Mouse (Mus musculus) lung, adult 18-20 months (tissue): ENCODE data around the gene Fcgr1.
"Not testable (repeated sequence)": the region's sequence is repeated elsewhere in the genome, so short reads cannot be mapped to it uniquely, and the experiment has no call there.

Source experiments
- DNase-seq, 2 experiments: peaks; one replicate each; pipeline ENCODE4 v3.0.0; 2022; ENCODE audit warnings: mixed read lengths in 2 of 2

Fcgr1 gene

DNA sequence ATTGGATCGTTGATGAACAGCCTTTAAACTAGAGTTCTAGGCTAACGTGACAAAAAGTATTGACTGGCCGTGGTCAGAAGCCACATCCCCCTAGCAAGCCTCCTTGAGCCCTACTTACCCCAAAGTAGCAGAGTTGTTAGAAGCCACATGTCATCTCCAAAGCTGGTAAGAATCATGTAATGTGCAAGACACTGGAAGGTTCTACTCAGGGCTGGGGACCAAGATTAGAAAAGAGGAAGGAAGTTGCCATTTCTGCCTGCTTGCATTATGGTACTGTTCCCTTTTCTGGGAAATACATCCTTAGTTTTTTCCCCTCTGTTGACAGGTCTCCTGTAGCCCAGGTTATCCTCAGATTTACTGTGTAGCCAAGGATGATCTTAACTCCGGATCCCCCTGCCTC, at the start of gene Fcgr1:
Fcgr1 (minus strand) TSS at position 183 of the 400 bp plus-strand sequence.
- DNase-seq, result no peak

DNA sequence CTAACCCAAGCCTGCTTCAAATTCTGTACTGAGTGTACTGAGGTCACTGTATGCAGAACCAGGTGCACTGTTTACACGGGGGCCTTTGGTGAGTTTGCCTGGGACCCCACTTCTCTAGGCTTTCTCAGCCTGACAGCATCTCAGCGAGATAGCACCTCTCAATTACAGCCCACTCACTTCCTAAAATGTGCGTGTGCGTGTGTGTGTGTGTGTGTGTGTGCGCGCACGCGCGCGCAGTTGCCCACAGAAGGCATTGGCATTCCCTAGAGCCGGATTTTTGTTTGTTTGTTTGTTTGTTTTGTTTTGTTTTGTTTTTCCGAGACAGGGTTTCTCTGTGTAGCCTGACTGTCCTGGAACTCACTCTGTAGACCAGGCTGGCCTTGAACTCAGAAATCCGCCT, 48.9 kb upstream of the Fcgr1 start:
- not testable (repeated sequence) for DNase-seq

DNA sequence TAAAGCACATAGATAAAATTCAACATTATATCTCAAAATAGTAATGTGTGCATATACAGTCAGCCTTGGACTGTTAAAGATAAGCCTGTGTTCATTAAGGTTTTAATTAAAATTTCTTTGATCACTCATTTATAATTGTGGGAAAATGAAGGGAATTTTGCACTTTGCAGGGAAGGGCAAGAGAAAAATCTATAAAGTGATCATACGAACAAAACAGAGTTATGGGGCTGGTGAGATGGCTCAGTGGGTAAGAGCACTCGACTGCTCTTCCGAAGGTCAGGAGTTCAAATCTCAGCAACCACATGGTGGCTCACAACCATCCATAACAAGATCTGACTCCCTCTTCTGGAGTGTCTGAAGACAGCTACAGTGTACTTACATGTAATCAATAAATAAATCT, 48.3 kb upstream of the Fcgr1 start:
- DNase-seq, result not testable (repeated sequence)

DNA sequence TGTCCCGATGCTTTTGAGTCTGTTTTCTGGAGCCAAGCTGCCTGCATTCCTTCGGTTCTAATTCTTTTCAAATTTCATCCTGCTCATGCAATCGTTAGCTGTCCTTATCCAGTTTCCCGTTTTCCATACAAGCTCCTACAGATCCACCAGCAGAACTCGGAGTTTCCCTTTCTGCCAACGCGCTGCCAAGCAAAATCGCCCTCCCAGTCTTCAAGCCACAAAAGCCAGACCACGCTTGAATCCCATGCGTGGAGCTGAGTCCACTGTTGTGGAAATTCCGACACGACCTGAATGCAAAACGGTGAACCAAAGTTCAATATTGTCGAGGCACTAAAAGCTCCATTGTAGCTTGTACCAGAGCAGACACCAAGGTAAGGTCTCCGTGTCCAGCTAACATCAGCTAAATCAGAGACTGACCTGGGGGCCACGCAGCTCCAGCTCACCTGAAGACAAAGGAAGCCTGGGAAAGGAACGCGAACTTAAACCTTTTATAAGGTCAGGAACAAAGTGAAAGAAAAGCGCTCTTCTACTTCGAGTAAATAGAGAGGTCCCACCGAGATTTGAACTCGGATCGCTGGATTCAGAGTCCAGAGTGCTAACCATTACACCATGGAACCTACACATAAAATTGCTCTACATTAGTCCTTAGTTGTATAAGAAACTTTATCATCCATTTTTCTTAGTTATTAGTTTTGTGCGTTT, 47.0 kb upstream of the Fcgr1 start:
- no peak for DNase-seq

- no peak for DNase-seq
These were observed 45.2 kb upstream of the Fcgr1 start for GRCm38 (mm10) chr3:96338849-96339480.

DNA sequence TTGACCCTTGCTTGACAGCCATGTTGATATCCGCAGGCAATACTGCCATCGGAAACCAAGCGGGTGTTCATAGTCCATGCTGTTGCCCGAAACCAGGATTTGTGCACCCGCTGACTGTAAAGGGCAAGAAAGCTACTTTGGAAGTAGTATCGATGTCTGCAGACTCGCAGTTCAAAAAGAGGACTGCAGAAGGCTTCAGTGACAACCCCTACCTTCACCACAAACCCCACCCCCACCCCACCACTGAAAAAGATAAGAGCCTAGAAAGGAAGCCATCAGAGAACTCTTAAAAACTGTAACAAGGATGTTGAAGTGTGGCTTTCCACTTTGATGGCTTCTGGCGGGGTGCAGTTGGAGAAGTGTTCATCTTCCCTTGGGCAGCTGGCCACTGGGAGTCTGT, 44.3 kb upstream of the Fcgr1 start:
- DNase-seq, result no peak

DNA sequence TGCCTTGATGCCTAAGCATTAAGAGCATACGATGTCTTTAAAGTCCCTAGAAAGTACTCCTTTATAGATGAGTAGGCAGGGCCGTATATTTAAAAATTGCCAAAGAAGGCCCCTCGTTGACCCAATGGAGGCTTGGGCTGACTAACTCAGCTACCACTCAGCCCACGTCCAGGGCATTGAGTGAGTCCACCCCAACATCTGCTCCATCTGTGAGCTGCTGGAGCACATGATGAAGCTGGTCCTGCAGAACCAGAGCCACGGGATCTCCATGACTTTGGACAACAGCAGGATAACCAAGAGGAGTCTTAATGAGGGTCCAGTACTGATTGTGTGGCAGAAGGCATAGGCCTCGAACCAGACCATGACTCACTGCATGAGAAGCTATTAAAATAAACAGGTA, 43.5 kb upstream of the Fcgr1 start:
- DNase-seq, result no peak

GRCm38 (mm10) chr3:96336636-96337035, 42.9 kb upstream of the Fcgr1 start:
- no peak for DNase-seq

- DNase-seq, result no peak
These were observed 41.8 kb upstream of the Fcgr1 start for GRCm38 (mm10) chr3:96335591-96335990.

- DNase-seq, result no peak
These were observed 41.4 kb upstream of the Fcgr1 start for GRCm38 (mm10) chr3:96335163-96335550.

DNA sequence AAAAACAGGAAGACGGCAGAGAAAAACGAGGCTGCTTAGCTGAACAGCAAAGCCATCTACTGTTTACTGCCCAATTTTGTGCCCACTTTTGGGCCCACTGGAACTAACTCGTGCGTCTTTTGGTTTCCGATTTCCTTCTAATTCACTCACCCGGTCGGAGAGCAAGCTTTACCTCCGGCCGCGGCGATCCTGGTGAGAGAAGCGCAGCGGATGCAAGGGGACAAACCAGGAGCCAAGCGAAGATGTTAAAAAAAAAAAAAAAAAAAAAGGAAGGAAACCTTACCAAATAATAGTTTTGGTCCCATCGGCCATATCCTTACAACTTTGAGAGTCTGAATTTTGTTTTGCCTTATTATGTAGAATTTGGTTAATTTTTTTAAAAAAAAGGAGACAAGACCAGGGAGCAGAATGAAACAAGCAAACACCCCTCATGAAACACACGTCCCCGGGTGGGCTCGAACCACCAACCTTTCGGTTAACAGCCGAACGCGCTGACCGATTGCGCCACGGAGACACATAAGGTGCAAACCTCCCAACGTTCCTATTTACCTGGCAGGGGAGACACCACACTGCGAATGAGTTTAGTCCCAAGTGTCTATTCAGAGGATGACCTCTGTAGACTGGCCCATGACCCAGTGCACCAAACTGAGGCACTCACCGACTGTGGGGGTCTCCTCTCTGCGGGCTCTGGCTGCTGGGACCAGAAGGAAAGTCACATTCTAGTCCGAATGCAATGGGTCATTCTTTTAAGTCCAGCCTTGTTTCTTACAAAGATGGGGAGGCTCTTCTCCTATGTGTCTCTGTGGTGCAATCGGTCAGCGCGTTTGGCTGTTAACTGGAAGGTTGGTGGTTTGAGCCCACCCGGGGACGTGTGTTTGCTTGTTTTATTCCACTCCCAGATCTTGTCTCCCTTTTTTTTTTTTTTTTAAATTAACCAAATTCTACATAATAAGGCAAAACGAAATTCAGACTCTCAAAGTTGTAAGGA, 40.7 kb upstream of the Fcgr1 start:
- no peak for DNase-seq

DNA sequence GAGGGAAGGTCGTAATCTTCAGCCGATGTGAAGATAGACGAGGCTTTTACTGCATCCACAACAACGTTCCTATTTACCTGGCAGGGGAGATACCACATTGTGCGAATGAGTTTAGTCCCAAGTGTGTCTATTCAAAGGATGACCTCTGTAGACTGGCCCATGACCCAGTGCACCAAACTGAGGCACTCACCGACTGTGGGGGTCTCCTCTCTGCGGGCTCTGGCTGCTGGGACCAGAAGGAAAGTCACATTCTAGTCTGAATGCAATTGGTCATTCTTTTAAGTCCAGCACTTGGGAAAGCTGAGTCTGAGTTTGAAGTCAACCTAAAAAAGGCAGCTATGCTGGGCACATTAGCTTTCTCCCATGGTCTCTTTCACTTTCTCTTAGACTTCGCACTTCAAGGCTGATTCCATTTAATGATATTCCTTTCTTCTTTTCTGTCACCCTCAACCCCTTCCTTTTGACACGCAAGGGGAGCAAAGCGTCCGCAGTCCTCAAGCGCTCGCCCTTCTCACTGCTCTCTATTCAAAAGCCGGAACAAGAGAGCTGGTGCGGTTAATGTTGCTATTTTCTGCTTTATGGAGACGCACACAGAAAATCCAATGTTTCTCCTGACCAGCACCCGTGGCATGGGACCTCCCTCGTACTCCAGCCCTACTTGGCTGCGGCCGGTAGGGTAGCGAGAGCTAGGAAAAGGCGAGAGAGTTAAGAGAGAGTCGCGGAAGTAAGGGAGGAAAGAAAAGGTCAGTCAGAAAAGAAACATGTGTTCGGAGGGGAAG, 39.8 kb upstream of the Fcgr1 start:
- DNase-seq, result no peak

DNA sequence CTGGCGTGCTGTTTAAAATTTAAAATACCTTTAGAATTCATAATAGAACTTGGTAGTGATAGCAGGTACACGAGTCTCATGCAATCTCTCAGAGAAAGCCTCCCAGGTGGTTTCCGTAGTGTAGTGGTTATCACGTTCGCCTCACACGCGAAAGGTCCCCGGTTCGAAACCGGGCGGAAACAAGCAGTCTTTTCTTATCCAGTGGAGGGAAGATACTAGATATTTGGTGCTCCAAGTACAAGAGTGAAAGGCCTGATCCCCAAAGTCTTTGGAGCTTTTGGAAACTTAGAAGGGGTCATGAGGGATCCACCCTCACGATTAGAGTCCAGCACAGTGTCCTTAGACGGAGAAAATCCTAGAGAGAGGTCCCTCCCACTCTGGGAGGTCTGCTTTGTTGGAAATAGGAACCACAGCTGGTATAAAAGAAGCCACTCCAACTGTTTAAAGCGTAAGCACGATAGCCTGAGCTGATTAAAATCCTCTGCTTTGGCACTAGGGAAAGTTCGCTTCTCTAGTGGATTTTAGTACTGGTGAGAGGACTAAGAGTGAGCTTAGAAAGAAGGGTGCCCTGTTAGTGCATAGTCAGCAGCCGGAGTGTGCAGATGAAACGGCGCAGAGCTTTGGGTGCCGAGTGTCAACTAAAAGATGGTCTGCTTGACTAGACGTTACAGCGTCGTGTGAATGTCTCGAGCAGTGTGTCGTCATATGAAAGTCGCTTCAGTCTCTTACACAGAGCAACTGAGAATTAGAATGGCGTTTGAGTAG, 39.0 kb upstream of the Fcgr1 start:
- no peak for DNase-seq

- no peak for DNase-seq
These were observed 38.2 kb upstream of the Fcgr1 start for GRCm38 (mm10) chr3:96332000-96332399.

DNA sequence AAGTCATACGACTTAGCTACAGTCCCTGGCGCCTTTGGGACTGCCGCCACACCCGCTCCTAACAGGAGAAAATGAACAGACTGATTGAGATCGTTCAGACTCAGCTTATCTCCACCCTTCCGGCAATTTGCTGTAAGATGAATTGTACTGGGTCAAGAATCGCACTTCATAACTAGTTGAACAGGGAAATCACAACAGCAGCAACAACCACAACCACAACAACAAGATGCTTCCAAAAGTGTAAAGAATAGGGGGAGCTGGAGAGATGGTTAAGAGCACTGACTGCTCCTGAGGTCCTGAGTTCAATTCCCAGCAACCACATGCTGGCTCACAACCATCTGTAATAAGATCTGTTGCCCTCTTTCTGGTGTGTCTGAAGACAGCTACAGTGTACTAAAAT, 37.7 kb upstream of the Fcgr1 start:
- DNase-seq, result no peak

- DNase-seq, result no peak
These were observed 36.8 kb upstream of the Fcgr1 start for GRCm38 (mm10) chr3:96330603-96331002.

GRCm38 (mm10) chr3:96330181-96330580, 36.4 kb upstream of the Fcgr1 start:
- no peak for DNase-seq

DNA sequence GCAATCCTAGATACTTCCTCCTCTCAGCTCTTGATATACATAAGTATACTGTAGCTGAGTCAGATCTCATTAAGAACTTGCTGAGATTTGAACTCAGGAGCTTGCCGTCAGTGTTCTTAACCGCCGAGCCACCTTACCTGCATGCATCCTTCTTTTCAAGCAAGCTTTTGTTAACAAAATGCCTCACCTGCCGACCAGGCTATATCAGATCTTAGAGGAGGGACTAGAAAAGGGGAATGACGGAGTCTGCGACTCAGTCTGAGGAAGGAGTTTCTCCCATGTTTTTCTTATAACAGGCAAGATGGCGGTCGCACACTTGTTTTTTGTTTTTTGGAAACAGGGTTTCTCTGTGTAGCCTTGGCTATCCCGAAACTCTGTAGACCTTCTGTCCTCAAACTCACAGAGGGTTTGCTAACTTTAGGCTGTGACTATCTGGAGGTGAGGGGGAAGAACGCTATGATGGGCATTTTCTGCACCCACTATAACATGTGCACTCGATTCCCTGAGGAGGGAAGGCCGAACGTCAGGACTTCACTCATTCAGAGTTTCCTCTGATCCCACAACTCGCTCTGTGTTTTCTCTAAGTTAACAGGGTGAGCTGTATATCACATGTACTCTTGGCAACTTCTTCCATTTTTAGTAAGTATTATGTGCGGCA, 35.1 kb upstream of the Fcgr1 start:
- no peak for DNase-seq

DNA sequence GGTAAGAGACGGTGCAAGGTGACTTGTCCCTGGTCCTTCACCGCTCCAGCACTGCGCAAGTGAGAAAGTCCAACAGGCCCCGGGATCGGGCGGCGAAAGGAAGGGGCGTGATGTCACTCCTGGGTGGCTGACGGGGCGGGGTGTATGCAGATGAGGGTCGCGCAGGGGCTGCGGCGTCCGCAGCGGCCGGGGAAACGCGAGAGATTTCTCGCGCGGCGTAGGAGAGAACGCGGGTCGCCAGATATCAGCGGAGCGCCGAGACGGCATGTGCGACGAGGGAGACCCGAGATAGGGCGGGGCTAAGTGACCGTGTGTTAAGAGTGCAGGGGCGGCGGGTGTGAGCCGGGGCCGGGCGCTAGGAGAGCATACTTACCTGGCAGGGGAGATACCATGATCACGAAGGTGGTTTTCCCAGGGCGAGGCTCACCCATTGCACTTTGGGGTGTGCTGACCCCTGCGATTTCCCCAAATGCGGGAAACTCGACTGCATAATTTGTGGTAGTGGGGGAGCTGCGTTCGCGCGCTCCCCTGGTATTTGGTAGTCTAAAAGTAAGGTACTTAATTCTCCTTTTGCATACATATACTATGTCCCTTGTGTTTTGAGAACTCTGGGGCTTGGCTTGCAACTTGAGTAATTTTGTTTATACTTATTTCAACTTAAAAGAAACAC, 34.4 kb upstream of the Fcgr1 start:
- DNase-seq, result peak in 1 of 2 experiments; percentile 24

- DNase-seq, result no peak
These were observed 33.9 kb upstream of the Fcgr1 start for GRCm38 (mm10) chr3:96327647-96328046.

DNA sequence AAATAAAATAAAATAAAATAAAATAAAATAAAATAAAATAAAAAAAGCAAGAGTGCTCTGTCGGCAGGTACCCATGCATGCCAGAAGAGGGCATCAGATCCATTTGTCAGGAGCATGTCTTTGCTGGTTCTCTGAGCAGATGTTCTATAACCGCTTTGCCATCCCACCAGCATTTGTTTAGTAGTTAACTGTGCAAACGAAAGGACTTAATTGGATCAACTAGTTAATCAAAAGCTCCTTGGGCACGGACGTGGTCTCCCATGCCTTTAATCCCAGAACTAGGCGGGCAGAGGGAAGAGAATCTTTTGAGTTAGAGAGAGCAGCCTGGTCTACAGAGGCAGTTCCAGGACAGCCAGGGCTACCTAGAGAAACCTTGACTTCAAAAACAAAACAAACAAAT, 33.4 kb upstream of the Fcgr1 start:
- DNase-seq, result no peak
